Mouse (Mus musculus) forebrain, embryonic 15.5 days (tissue): Measurements from ENCODE around the gene Gm20767. TPM values are rescaled to one million over a fixed set of nuclear protein-coding genes. Genes with fewer than 3 reads are reported as not detected.
"Not testable (repeated sequence)": the region's sequence is repeated elsewhere in the genome, so short reads cannot be mapped to it uniquely, and the experiment has no call there.

Source experiments
- ATAC-seq: fragments of 200-750 bp; cut with Nextera tagmentation; replicated peaks from 2 replicates; pipeline ENCODE4 v1.8.0; 2017; ENCODE audit warnings: mild to moderate bottlenecking, moderate TSS enrichment, moderate library complexity
- H3K27ac ChIP-seq: fragments of 300-500 bp; sonication (generic); replicated peaks from 2 replicates; pipeline ENCODE4 v1.5.1; 2015; ENCODE audit warnings: mild to moderate bottlenecking, inconsistent platforms
- H3K27me3 ChIP-seq: fragments of 300-500 bp; sonication (generic); 2 replicates; pipeline ENCODE4 v1.6.1; 2015; ENCODE audit warnings: inconsistent platforms
- H3K36me3 ChIP-seq: fragments of 300-500 bp; sonication (generic); 2 replicates; pipeline ENCODE4 v1.6.1; 2015; ENCODE audit warnings: mild to moderate bottlenecking, inconsistent platforms
- H3K4me1 ChIP-seq: fragments of 300-500 bp; sonication (generic); 2 replicates; pipeline ENCODE4 v1.6.1; 2015; ENCODE audit warnings: inconsistent platforms
- H3K4me2 ChIP-seq: fragments of 300-500 bp; sonication (generic); replicated peaks from 2 replicates; pipeline ENCODE4 v1.6.1; 2015; ENCODE audit warnings: mild to moderate bottlenecking, inconsistent platforms
- H3K4me3 ChIP-seq: fragments of 300-500 bp; sonication (generic); 2 replicates; pipeline ENCODE4 v1.5.1; 2015; ENCODE audit warnings: mild to moderate bottlenecking, inconsistent platforms
- H3K9ac ChIP-seq: fragments of 300-500 bp; sonication (generic); replicated peaks from 2 replicates; pipeline ENCODE4 v1.6.1; 2015; ENCODE audit warnings: mild to moderate bottlenecking, inconsistent platforms
- H3K9me3 ChIP-seq: fragments of 300-500 bp; sonication (generic); 2 replicates; pipeline ENCODE4 v1.6.1; 2016; ENCODE audit warnings: inconsistent platforms
- WGBS: fragments of 180-500 bp; shearing (Covaris S2); methylation state at CpG from one replicate; pipeline ENCODE4 v1.1.7; 2015; ENCODE audit warnings: mixed read lengths; 5-methylcytosine and 5-hydroxymethylcytosine counted together
- polyA plus RNA-seq: library from polyadenylated mRNA; unstranded; fragments of >200 nt; fragmentation: Nextera tagmentation; extraction: Ambion mirVana; gene quantifications from 2 replicates; pipeline ENCODE4 v1.2.1, GENCODE M21; 2015

Gene Gm20767
- polyA plus RNA-seq, 1 experiment from 2014 or later = not detected

DNA sequence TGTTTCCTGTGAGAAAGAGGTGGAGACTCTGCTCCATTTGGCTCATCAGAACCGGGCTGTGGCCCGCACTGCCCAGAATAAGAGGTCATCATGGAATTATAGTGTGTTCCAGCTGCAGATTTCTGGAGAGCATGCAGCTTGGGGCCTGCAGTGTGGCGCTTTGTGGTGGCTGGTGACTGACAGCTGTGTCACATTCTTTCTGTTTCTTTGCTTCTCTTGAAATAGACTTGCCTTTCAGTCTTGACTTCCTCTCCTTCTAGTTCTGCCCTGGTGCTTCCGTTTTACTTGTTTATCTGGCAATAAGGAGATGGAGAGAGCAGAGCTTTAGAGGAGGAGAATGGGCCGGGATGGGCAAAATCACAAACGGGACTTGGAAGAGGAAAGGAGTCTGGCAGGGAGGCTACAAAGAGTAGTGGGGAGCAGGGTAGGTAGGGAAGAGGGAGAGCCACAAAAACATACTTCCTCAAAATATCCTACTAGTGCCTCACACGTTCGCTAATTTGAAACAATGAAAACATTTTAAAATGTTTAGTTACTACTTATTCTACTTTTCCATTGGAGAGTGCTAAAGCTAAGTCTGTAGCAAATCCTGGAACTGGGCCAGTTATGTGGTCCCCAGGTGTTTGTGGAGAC, 56.3 kb downstream of the Gm20767 start:
- H3K27me3 ChIP-seq, H3K9ac ChIP-seq, H3K27ac ChIP-seq, H3K4me3 ChIP-seq, ATAC-seq, H3K9me3 ChIP-seq, H3K4me1 ChIP-seq, H3K36me3 ChIP-seq, H3K4me2 ChIP-seq: not testable (repeated sequence)
- 85% methylated on average over 7 of the region's 8 CpGs for WGBS

Other genes with a start within 250 kb of the Gm20767 start
- not detected in 2 replicates for gene Tcstv1, start 245.5 kb upstream of the Gm20767 start, polyA plus RNA-seq
- gene Gm21761, start 211.0 kb upstream of the Gm20767 start, polyA plus RNA-seq = not detected in 2 replicates
- gene B020031M17Rik, start 189.4 kb upstream of the Gm20767 start, polyA plus RNA-seq = not detected in 2 replicates
- not detected in 2 replicates for gene Gm36079, start 113.2 kb upstream of the Gm20767 start, polyA plus RNA-seq
- 0.27 TPM in 1 of 2 replicates, not detected in the other for gene Gm21188, start 88.1 kb upstream of the Gm20767 start, polyA plus RNA-seq
- not detected in 2 replicates for gene Gm21818, start 32.2 kb downstream of the Gm20767 start, polyA plus RNA-seq
- gene Gm21762, start 75.7 kb downstream of the Gm20767 start, polyA plus RNA-seq = not detected in 2 replicates
- gene Gm21731, start 98.9 kb downstream of the Gm20767 start, polyA plus RNA-seq = not detected in 2 replicates
- gene AF067061, start 122.9 kb downstream of the Gm20767 start, polyA plus RNA-seq = not detected in 2 replicates
- gene BC147527, start 160.1 kb downstream of the Gm20767 start, polyA plus RNA-seq = not detected in 2 replicates
- gene Tcstv3, start 176.6 kb downstream of the Gm20767 start, polyA plus RNA-seq = not detected in 2 replicates